Mouse (Mus musculus): ENCODE data around the gene Dpm1. TPM values are rescaled to one million over a fixed set of nuclear protein-coding genes. Genes with fewer than 3 reads are reported as not detected.

Dpm1 gene
- total RNA-seq, 2 experiments from 2014 or later = 79.7 to 84.2 TPM

- DNase-seq = no peak
Observed at GRCm38 (mm10) chr2:168161514-168161971, 68.8 kb downstream of the Dpm1 start.

GRCm38 (mm10) chr2:168160370-168160930 is 69.9 kb downstream of the Dpm1 start:
- DNase-seq = no peak

Small RNA genes within 50 kb of the gene (microRNA-seq; reads per million reads assigned to microRNA genes)
- 0 reads per million in 2 experiments for gene Gm24561

Other genes starting within 250 kb of the Dpm1 start
- under 1 TPM; 0.10 to 0.28 TPM for gene Ripor3, start 220.0 kb downstream of the Dpm1 start, total RNA-seq (2021)
- 1 to 10 TPM; 4.1 to 4.3 TPM for gene Pard6b, start 149.6 kb downstream of the Dpm1 start, total RNA-seq (2021)
- gene Adnp, start 23.5 kb downstream of the Dpm1 start, total RNA-seq (2021) = 10 to 100 TPM; 84.3 to 90.6 TPM
- gene Gm20716, start 227 bp downstream of the Dpm1 start, total RNA-seq (2021) = 10 to 100 TPM; 30.1 to 34.0 TPM
- gene Mocs3, start within 50 bp of the Dpm1 start, total RNA-seq (2021) = 10 to 100 TPM; 16.3 to 17.8 TPM
- 10 to 100 TPM; 36.3 to 39.0 TPM for gene Kcng1, start 51.1 kb upstream of the Dpm1 start, total RNA-seq (2021)

Measured in layer of hippocampus, postnatal 36 days (tissue).